Mouse (Mus musculus): Measurements from ENCODE around the gene Hnrnpa2b1.

The Hnrnpa2b1 gene

GRCm38 (mm10) chr6:51423466-51424122 lies 46.1 kb downstream of the Hnrnpa2b1 start:
- in situ Hi-C loops (cut with MseI, MboI): no loop called here

GRCm38 (mm10) chr6:51417306-51417936 lies 52.3 kb downstream of the Hnrnpa2b1 start:
- in situ Hi-C loops (cut with MseI, MboI): no loop called here

GRCm38 (mm10) chr6:51416433-51416832 lies 53.3 kb downstream of the Hnrnpa2b1 start:
- in situ Hi-C loops (cut with MseI, MboI): no loop called here
